Mouse (Mus musculus): ENCODE measurements around the gene Iqcf6.
A peak's percentile ranks its signal among the peaks of the same experiment; 100 is the strongest.

GRCm38 (mm10) chr9:106675480-106675879, 49.1 kb downstream of the Iqcf6 start:
- TF ChIP-seq POLR2A (IDR thresholded peaks at IDR 0.05; ENCODE audit: borderline replicate concordance, extremely low read depth, insufficient read depth, insufficient read length, poor library complexity, severe bottlenecking) (no peak), CTCF (IDR thresholded peaks at IDR 0.05; ENCODE audit: borderline replicate concordance, extremely low read depth, insufficient read depth, insufficient read length) (peak; percentile 91)

Measured in brain, embryonic 14.5 days (tissue).